Mouse (Mus musculus) ES-E14 (cell line): ENCODE results near the gene Wdr83. TPM values are rescaled to one million over a fixed set of nuclear protein-coding genes. Genes with fewer than 3 reads are reported as not detected.

ENCODE experiments used
- DNase-seq: peaks from one replicate; pipeline ENCODE4 v3.0.0-alpha.2; 2013; ENCODE audit warnings: low read depth, low spot score
- H3K27ac ChIP-seq: 2 replicates; pipeline ENCODE4 v1.5.1; 2012; ENCODE audit warnings: low read depth, mild to moderate bottlenecking, low read length, moderate library complexity, mixed read lengths; ENCODE audit not compliant: poor library complexity, insufficient read depth, severe bottlenecking
- H3K36me3 ChIP-seq: 2 replicates; pipeline ENCODE4 v1.6.1; 2012; ENCODE audit warnings: mild to moderate bottlenecking, low read length, moderate library complexity, mixed read lengths; ENCODE audit not compliant: control insufficient read depth, poor library complexity, insufficient read depth, severe bottlenecking
- H3K4me1 ChIP-seq, 2 experiments: fragments of 150-350 bp in 1 of 2; sonication (generic) in 1 of 2; 2 replicates each; pipeline ENCODE4 v1.6.1; 2012; ENCODE audit warnings: low read length in 2 of 2, mild to moderate bottlenecking in 1 of 2, mixed read lengths in 1 of 2; ENCODE audit not compliant: control insufficient read depth in 2 of 2, insufficient read depth in 2 of 2, poor library complexity in 1 of 2
- H3K4me3 ChIP-seq, 2 experiments: fragments of 150-350 bp in 1 of 2; sonication (generic) in 1 of 2; 2 replicates each; pipeline ENCODE4 v1.5.1; 2012; ENCODE audit warnings: low read length in 2 of 2, low read depth in 1 of 2, mild to moderate bottlenecking in 1 of 2, mixed read lengths in 1 of 2; ENCODE audit not compliant: insufficient read depth in 1 of 2, poor library complexity in 1 of 2, severe bottlenecking in 1 of 2
- H3K9ac ChIP-seq: 2 replicates; pipeline ENCODE4 v1.6.1; 2012; ENCODE audit warnings: low read depth, mild to moderate bottlenecking, low read length, mixed read lengths; ENCODE audit not compliant: poor library complexity, insufficient read depth, severe bottlenecking
- H3K9me3 ChIP-seq: fragments of 150-350 bp; sonication (generic); 2 replicates; pipeline ENCODE4 v1.6.1; 2012; ENCODE audit warnings: low read depth, mild to moderate bottlenecking, low read length; ENCODE audit not compliant: control insufficient read depth, insufficient read depth
- CHD2 ChIP-seq: IDR thresholded peaks from 2 replicates; pipeline ENCODE4 v1.6.1; 2014; ENCODE audit warnings: mild to moderate bottlenecking, low read depth, low read length, inconsistent platforms
- HCFC1 ChIP-seq: IDR thresholded peaks from 2 replicates; pipeline ENCODE4 v1.6.1; 2012; ENCODE audit warnings: low read length, inconsistent platforms, borderline replicate concordance; ENCODE audit not compliant: insufficient read depth
- MAFK ChIP-seq: IDR thresholded peaks from 2 replicates; pipeline ENCODE4 v1.6.1; 2014; ENCODE audit warnings: mild to moderate bottlenecking, low read depth, low read length, inconsistent platforms; ENCODE audit not compliant: insufficient read depth
- ZC3H11A ChIP-seq: IDR thresholded peaks from 2 replicates; pipeline ENCODE4 v1.6.1; 2012; ENCODE audit warnings: low read depth, mild to moderate bottlenecking, inconsistent platforms, low read length, borderline replicate concordance
- ZNF384 ChIP-seq: IDR thresholded peaks from 2 replicates; pipeline ENCODE4 v1.6.1; 2012; ENCODE audit warnings: low read depth, low read length, inconsistent platforms
- in situ Hi-C, 2 experiments: fragments of 600-800 bp; cut with MboI; formaldehyde crosslinking; loops; one replicate each; pipeline ENCODE4 v1.15.1; 2025; ENCODE audit warnings: low sequenced_read_pairs in 2 of 2, inconsistent platforms in 1 of 2; ENCODE audit not compliant: unreplicated experiment in 2 of 2
- total RNA-seq: library from RNA; depleted of rRNA; stranded (reverse); fragments of 300-350 nt; gene quantifications from 2 replicates; pipeline ENCODE4 v1.2.3, GENCODE M21; 2012

The Wdr83 gene
- total RNA-seq, 1 experiment: 26.4 TPM

DNA sequence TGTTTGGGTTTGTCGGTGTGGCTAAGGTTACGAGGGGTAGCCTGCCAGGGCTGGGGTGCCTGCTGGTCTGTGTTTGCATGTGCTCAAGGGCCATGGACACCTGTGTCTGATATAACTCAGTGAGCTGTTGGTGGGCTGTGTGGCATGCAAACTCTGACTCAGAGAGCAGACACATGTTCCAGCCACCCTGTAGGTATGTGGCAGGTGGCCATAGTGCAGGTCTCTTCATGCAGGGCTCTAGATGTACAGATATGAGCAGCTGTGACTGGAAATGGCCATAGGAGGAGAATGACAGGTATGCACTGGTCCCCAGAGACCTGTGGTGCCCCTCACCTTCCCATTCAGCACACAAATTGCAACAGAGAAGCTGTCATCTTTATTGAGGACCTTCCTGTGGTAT lies 14.0 kb downstream of the Wdr83 start:
- no peak overlapping the region for H3K27ac ChIP-seq
- H3K9ac ChIP-seq: no peak overlapping the region
- in situ Hi-C loops: no loop called here
- no peak overlapping the region for H3K4me3 ChIP-seq
- peaks cover 17% of the 10 kb centered on the region for H3K36me3 ChIP-seq
- TF ChIP-seq MAFK: no peak
- TF ChIP-seq ZNF384: no peak
- TF ChIP-seq CHD2: no peak
- no peak for TF ChIP-seq ZC3H11A
- no peak for TF ChIP-seq HCFC1
- no peaks in the 10 kb centered on the region for H3K9me3 ChIP-seq
- H3K4me1 ChIP-seq: peaks cover 0 to 3% of the 10 kb centered on the region in 2 experiments; a peak in 1 of 4 replicates
- no peak for DNase-seq

DNA sequence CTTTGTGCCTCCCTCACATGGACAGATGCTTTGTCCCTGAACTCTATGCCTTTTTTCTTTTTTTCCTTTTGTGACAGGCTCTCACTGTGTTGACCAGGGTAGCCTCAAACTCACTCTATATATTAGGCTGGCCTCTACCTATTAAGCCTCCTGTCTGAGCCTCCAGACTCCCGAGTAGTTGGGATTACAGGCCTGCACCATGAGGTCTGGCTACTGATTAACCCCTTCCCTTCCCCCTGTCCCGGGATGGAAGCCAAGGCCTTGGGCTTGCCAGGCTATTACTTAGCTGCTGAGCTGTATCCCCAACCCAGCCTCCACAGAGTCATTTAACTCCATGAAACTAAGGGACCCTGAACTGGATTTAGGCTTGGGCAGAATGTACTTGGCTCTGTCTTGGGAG lies 15.9 kb downstream of the Wdr83 start:
- Histone ChIP-seq H3K4me3 (no peak overlapping the region), H3K4me1 (no peaks in the 10 kb centered on the region), H3K27ac (no peak overlapping the region), H3K36me3 (peaks cover 17% of the 10 kb centered on the region), H3K9me3 (no peaks in the 10 kb centered on the region), H3K9ac (no peak overlapping the region)
- no peak for DNase-seq
- in situ Hi-C loops: no loop called here
- TF ChIP-seq ZNF384 (no peak), CHD2 (no peak), HCFC1 (no peak), ZC3H11A (no peak), MAFK (no peak)

DNA sequence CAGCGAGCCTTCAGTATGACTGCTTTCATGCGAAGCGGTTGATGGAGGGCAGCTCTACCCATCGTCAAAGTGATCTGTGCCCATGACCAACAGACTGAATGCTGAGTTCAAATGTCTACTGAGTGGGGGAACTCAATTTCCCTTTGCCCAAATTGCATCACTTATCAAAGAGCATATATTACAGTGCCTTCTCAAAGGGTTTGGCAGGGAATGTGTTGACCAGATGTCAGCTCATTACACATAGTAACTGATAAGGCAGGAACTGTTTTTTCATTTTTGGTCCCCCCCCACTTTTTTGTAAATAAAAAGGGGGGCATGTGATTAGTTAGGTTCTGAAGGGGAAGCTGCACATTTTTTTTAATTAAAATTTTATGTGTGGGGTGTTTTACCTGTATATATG lies 18.5 kb downstream of the Wdr83 start:
- Histone ChIP-seq H3K9ac (no peak overlapping the region), H3K4me3 (no peak overlapping the region), H3K9me3 (no peaks in the 10 kb centered on the region), H3K27ac (no peak overlapping the region), H3K4me1 (peaks cover 0 to 3% of the 10 kb centered on the region in 2 experiments; a peak in 1 of 4 replicates), H3K36me3 (peaks cover 10% of the 10 kb centered on the region)
- in situ Hi-C loops: no loop called here
- DNase-seq: no peak
- TF ChIP-seq CHD2: no peak
- TF ChIP-seq ZC3H11A: no peak
- TF ChIP-seq MAFK: no peak
- TF ChIP-seq HCFC1: no peak

DNA sequence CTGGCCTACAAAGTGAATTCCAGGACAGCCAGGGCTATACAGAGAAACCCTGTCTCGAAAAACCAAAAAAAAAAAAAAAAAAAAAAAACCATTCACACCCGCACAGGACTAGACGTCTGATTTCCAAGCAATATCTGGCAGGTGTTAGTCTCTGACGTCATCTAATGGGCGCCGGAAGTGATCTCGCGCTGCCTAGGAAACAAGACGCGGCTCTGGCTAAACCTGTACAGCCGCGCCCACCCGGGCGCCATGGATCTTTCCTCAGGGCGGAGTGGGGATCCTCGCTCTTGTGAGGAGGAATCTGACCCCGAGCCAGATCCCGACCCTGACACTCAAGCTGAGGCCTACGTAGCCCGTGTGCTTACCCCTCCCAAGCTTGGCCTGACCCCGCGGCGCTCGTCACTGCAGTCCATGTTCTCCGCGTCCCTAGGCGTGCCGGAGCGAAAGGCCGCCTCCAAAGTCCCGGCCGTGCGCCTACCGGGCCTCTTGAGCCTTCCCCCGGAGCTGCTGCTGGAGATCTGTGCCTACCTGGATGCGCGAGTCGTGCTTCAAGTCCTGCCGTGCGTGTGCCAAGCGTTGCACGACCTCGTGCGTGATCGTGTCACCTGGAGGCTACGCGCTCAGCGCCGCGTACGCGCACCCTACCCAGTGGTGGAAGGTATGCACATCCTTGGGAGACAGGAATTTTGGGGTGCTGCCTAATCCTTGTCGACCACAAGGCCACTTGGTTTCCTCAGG lies 21.1 kb downstream of the Wdr83 start, which contains the start of gene Fbxw9:
TSS of gene Fbxw9 (plus strand) at position 177 of the 738 bp plus-strand sequence.
- H3K9ac ChIP-seq: peak within 1 kb of the TSS; percentile 80
- DNase-seq: peak; percentile 91
- peak within 1 kb of the TSS; percentile 79 to 90 for H3K4me3 ChIP-seq
- H3K9me3 ChIP-seq: no peaks in the 10 kb centered on the region
- H3K4me1 ChIP-seq: peaks cover 0 to 3% of the 10 kb centered on the region in 2 experiments; a peak in 1 of 4 replicates
- TF ChIP-seq CHD2 (no peak), MAFK (no peak), HCFC1 (peak; percentile 82)
- in situ Hi-C loops: no loop called here
- peaks cover 13% of the 10 kb centered on the region for H3K36me3 ChIP-seq
- no peak within 1 kb of the TSS for H3K27ac ChIP-seq

DNA sequence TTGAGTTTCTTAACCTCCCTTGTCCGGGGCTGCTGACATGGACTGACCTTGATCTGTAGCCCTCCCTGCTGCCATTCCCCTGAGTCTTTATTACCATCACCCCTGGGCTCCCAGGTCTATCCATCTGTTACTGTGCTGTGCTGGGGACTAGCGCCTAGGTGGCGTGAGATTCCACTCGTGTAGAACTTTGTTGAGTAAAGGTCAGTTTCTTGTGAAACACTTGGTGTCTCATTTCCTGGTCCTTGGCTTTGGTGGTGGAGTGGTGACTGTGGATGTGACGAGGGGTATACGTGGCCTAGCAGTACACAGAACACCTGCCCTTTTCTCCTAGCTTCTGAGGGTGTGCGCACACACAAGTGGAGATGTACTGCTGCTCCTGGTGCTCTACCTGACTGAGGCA lies 23.7 kb downstream of the Wdr83 start:
- H3K9me3 ChIP-seq: no peaks in the 10 kb centered on the region

More for the DNA sequence above, 23.7 kb downstream of the Wdr83 start:
- H3K4me3 ChIP-seq: no peak overlapping the region
- H3K36me3 ChIP-seq: peaks cover 39% of the 10 kb centered on the region
- no peak overlapping the region for H3K27ac ChIP-seq
- H3K9ac ChIP-seq: no peak overlapping the region
- no peak for DNase-seq
- no peak for TF ChIP-seq ZNF384
- TF ChIP-seq HCFC1: no peak
- TF ChIP-seq ZC3H11A: no peak
- no peak for TF ChIP-seq CHD2
- no peak for TF ChIP-seq MAFK
- peaks cover 0 to 9% of the 10 kb centered on the region in 2 experiments; a peak in 1 of 4 replicates for H3K4me1 ChIP-seq
- in situ Hi-C loops: no loop called here
